Mouse (Mus musculus) spleen, postnatal 14 days (tissue): ENCODE data around the gene Plekho1.
A peak's percentile ranks its signal among the peaks of the same experiment; 100 is the strongest.

Source experiments
- DNase-seq, 2 experiments: peaks; one replicate each; pipeline ENCODE4 v3.0.0; 2021 to 2022; ENCODE audit warnings: low spot score in 2 of 2

Plekho1 gene

GRCm38 (mm10) chr3:96008463-96008862 is 12.7 kb upstream of the Plekho1 start:
- DNase-seq: no peak

GRCm38 (mm10) chr3:96001560-96001959 is 5.8 kb upstream of the Plekho1 start:
- no peak for DNase-seq

GRCm38 (mm10) chr3:96000921-96001501 is 5.2 kb upstream of the Plekho1 start:
- no peak for DNase-seq

GRCm38 (mm10) chr3:96000080-96000632 is 4.4 kb upstream of the Plekho1 start:
- DNase-seq: no peak

- DNase-seq: no peak
Measured at GRCm38 (mm10) chr3:95999308-96000079, 3.7 kb upstream of the Plekho1 start.

- peak in 1 of 2 experiments; percentile 60 for DNase-seq
Measured at GRCm38 (mm10) chr3:95997203-95997721, 1.5 kb upstream of the Plekho1 start.

GRCm38 (mm10) chr3:95996451-95997073 is 761 bp upstream of the Plekho1 start:
- DNase-seq: no peak

- DNase-seq: no peak
Measured at GRCm38 (mm10) chr3:95994975-95995801, 613 bp downstream of the Plekho1 start.

- DNase-seq: no peak
Measured at GRCm38 (mm10) chr3:95994381-95994846, 1.4 kb downstream of the Plekho1 start.

GRCm38 (mm10) chr3:95993881-95994280 is 1.9 kb downstream of the Plekho1 start:
- DNase-seq: no peak

GRCm38 (mm10) chr3:95992990-95993603 is 2.7 kb downstream of the Plekho1 start:
- DNase-seq: no peak

- DNase-seq: no peak
Measured at GRCm38 (mm10) chr3:95990413-95990941, 5.3 kb downstream of the Plekho1 start.

- DNase-seq: no peak
Measured at GRCm38 (mm10) chr3:95988969-95989368, 6.8 kb downstream of the Plekho1 start.

GRCm38 (mm10) chr3:95988138-95988537 is 7.7 kb downstream of the Plekho1 start:
- DNase-seq: no peak

- DNase-seq: peak in 1 of 2 experiments; percentile 47
Measured at GRCm38 (mm10) chr3:95987386-95988110, 8.3 kb downstream of the Plekho1 start.

GRCm38 (mm10) chr3:95986984-95987383 is 8.8 kb downstream of the Plekho1 start:
- no peak for DNase-seq

- no peak for DNase-seq
Measured at GRCm38 (mm10) chr3:95986001-95986622, 9.7 kb downstream of the Plekho1 start.

GRCm38 (mm10) chr3:95985209-95986000 is 10.4 kb downstream of the Plekho1 start:
- no peak for DNase-seq

- DNase-seq: no peak
Measured at GRCm38 (mm10) chr3:95982129-95982528, 13.7 kb downstream of the Plekho1 start.
